Mouse (Mus musculus) limb, embryonic 11.5 days (tissue): Measurements from ENCODE around the gene Vps18. TPM values are rescaled to one million over a fixed set of nuclear protein-coding genes. Genes with fewer than 3 reads are reported as not detected.

Experiments used
- ATAC-seq: fragments of 200-750 bp; cut with Nextera tagmentation; 2 replicates; pipeline ENCODE4 v1.8.0; 2017; ENCODE audit warnings: low read depth; ENCODE audit not compliant: insufficient number of reproducible peaks, low FRiP score, low TSS enrichment
- DNase-seq: peaks from one replicate; pipeline ENCODE4 v3.0.0-alpha.2; 2015; ENCODE audit warnings: low spot score
- H3K27ac ChIP-seq: fragments of 300-500 bp; sonication (generic); replicated peaks from 2 replicates; pipeline ENCODE4 v1.5.1; 2014; ENCODE audit warnings: low read depth, mild to moderate bottlenecking, low read length
- H3K27me3 ChIP-seq: fragments of 300-500 bp; sonication (generic); 2 replicates; pipeline ENCODE4 v1.6.1; 2014; ENCODE audit warnings: mild to moderate bottlenecking, low read length, mixed read lengths; ENCODE audit not compliant: control insufficient read depth, insufficient read depth
- H3K36me3 ChIP-seq: fragments of 300-500 bp; sonication (generic); 2 replicates; pipeline ENCODE4 v1.6.1; 2014; ENCODE audit warnings: mild to moderate bottlenecking, low read length, moderate library complexity, mixed read lengths; ENCODE audit not compliant: control insufficient read depth, insufficient read depth
- H3K4me1 ChIP-seq: fragments of 300-500 bp; sonication (generic); 2 replicates; pipeline ENCODE4 v1.6.1; 2014; ENCODE audit warnings: low read length, mixed read lengths; ENCODE audit not compliant: control insufficient read depth, insufficient read depth
- H3K4me2 ChIP-seq: fragments of 300-500 bp; sonication (generic); 2 replicates; pipeline ENCODE4 v1.6.1; 2014; ENCODE audit warnings: low read depth, mild to moderate bottlenecking, moderate library complexity; ENCODE audit not compliant: severe bottlenecking
- H3K4me3 ChIP-seq: fragments of 300-500 bp; sonication (generic); 2 replicates; pipeline ENCODE4 v1.5.1; 2014; ENCODE audit warnings: low read depth, low read length
- H3K9ac ChIP-seq: fragments of 300-500 bp; sonication (generic); 2 replicates; pipeline ENCODE4 v1.6.1; 2014; ENCODE audit warnings: mild to moderate bottlenecking, low read length
- H3K9me3 ChIP-seq: fragments of 300-500 bp; sonication (generic); 2 replicates; pipeline ENCODE4 v1.6.1; 2016; ENCODE audit warnings: low read length; ENCODE audit not compliant: control insufficient read depth
- WGBS: fragments of 180-500 bp; shearing (Covaris S2); extraction: QIAGEN DNeasy Blood & Tissue Kit; methylation state at CpG from one replicate; pipeline ENCODE4 v1.1.7; 2014; 5-methylcytosine and 5-hydroxymethylcytosine counted together
- polyA plus RNA-seq: library from polyadenylated mRNA; unstranded; fragments of >200 nt; fragmentation: Nextera tagmentation; extraction: Ambion mirVana; gene quantifications from 2 replicates; pipeline ENCODE4 v1.2.1, GENCODE M21; 2014

Gene Vps18
- polyA plus RNA-seq, 1 experiment from 2014 or later = 12.1 TPM

DNA sequence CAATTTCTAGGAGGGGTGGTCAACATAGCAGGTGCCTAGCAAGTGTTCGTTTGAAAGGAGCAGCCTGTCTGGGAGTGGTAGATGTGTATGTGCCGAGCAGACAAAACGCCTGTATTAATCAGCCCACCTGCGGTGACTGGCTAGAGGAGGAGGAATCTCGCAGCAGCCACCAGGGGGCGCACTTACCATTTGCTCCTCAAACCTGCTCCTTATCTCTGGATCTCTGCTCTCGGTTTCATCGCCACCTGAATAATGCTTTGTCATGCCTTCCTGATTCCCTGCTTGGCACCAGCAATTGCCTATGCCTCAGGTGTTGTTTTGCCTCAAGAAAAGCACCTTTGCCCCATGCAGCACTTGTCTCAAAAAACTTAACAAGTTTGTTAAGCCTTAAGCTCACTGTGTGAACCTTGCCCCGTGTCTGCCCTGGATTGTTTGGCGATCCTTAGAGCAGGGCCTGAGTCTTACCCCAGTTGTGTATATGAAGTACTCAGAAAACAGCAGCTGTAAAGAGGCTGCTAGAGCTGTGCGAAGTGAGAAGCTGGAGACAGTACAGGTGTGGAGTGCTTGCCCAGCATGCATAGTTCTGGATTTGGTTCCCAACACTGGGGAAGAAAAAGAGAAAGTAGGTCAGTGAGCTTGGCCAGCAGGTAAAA is 37.6 kb upstream of the Vps18 start:
- no peak overlapping the region for H3K9ac ChIP-seq
- no peak overlapping the region for H3K4me3 ChIP-seq
- WGBS = 15% methylated on average over 11 of the region's 11 CpGs
- peak; percentile 52 for ATAC-seq
- peaks cover 7% of the 10 kb centered on the region; the same call in 1 of the 2 replicates for H3K27me3 ChIP-seq
- no peaks in the 10 kb centered on the region for H3K9me3 ChIP-seq
- no peaks in the 10 kb centered on the region for H3K36me3 ChIP-seq
- peak; percentile 93 for DNase-seq
- H3K4me1 ChIP-seq = 0 out of 2 replicates have a peak, but pooled peaks cover 2% of the 10 kb centered on the region
- H3K27ac ChIP-seq = no peak overlapping the region
- no peak overlapping the region for H3K4me2 ChIP-seq

DNA sequence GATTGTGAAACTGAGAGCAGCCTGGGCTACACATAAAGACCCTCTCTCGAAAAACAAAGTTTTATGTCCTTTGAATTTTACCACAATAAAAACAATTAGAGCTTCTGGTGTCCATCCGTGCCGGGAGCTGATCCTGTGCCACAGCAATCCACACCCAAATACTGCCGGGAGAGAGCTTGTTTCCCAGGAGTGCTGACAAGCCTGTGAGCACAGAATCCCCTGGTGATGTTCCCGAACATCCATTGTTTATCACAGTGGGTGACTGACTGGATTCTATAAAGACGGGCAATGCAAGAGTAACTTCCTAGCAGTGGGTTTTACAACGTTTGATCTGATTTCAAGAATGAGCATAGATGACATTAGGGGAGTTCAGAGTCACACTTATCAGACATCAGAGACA is 33.6 kb upstream of the Vps18 start:
- DNase-seq (no peak), ATAC-seq (no peak)
- H3K4me1 ChIP-seq = no peaks in the 10 kb centered on the region

GRCm38 (mm10) chr2:119260518-119260917 is 28.0 kb upstream of the Vps18 start:
- Histone ChIP-seq H3K27ac (no peak overlapping the region), H3K4me1 (peaks cover 6% of the 10 kb centered on the region), H3K36me3 (no peaks in the 10 kb centered on the region), H3K4me3 (no peak overlapping the region), H3K4me2 (no peak overlapping the region), H3K9me3 (no peaks in the 10 kb centered on the region), H3K9ac (no peak overlapping the region), H3K27me3 (0 out of 2 replicates have a peak, but pooled peaks cover under 1% of the 10 kb centered on the region)
- DNase-seq = no peak
- WGBS = 72% methylated on average over 1 of the region's 1 CpGs
- ATAC-seq = no peak

More for the DNA sequence above, 33.6 kb upstream of the Vps18 start:
- H3K36me3 ChIP-seq = no peaks in the 10 kb centered on the region
- peaks cover 7% of the 10 kb centered on the region; the same call in 1 of the 2 replicates for H3K27me3 ChIP-seq
- H3K9me3 ChIP-seq = no peaks in the 10 kb centered on the region
- H3K9ac ChIP-seq = no peak overlapping the region
- no peak overlapping the region for H3K27ac ChIP-seq
- no peak overlapping the region for H3K4me3 ChIP-seq
- H3K4me2 ChIP-seq = no peak overlapping the region
- WGBS = 27% methylated on average over 7 of the region's 7 CpGs

GRCm38 (mm10) chr2:119261326-119261725 is 27.2 kb upstream of the Vps18 start:
- Histone ChIP-seq H3K27me3 (no peaks in the 10 kb centered on the region), H3K4me2 (no peak overlapping the region), H3K9ac (no peak overlapping the region), H3K4me1 (peaks cover 6% of the 10 kb centered on the region), H3K9me3 (no peaks in the 10 kb centered on the region), H3K36me3 (no peaks in the 10 kb centered on the region), H3K27ac (no peak overlapping the region), H3K4me3 (no peak overlapping the region)
- WGBS = 73% methylated on average over 2 of the region's 2 CpGs
- no peak for DNase-seq
- no peak for ATAC-seq

DNA sequence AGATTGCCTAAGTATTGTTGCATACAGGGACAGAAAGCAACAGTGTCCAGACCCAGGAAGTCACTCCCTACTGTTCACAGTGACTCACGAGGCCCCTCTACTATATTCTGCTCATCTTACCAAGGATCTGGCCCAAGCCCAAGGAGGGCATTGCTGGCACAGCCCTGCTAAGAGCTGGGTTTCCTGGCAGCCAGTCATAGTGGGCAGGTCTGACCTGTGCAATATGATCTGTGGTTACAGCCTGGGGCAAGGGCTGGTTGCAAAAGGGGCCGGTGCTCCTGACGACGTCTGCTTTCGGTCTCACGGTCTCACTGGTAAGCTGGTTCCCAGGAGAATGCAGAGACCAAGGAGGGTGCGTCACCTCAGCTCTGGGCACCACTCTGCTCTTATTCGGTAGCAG is 25.6 kb upstream of the Vps18 start:
- H3K27ac ChIP-seq = 0 out of 2 replicates have a peak overlapping the region, but pooled peaks have one; percentile 18
- H3K4me2 ChIP-seq = no peak overlapping the region
- WGBS = 23% methylated on average over 8 of the region's 8 CpGs

GRCm38 (mm10) chr2:119263813-119264212 is 24.7 kb upstream of the Vps18 start:
- Histone ChIP-seq H3K4me2 (no peak overlapping the region), H3K27ac (no peak overlapping the region), H3K4me1 (peaks cover 6% of the 10 kb centered on the region), H3K36me3 (no peaks in the 10 kb centered on the region), H3K4me3 (no peak overlapping the region), H3K9me3 (no peaks in the 10 kb centered on the region), H3K27me3 (no peaks in the 10 kb centered on the region), H3K9ac (no peak overlapping the region)
- no peak for ATAC-seq
- WGBS = 84% methylated on average over 5 of the region's 5 CpGs
- DNase-seq = no peak

More for the DNA sequence above, 25.6 kb upstream of the Vps18 start:
- Histone ChIP-seq H3K4me1 (peaks cover 6% of the 10 kb centered on the region), H3K9me3 (no peaks in the 10 kb centered on the region), H3K27me3 (no peaks in the 10 kb centered on the region), H3K36me3 (no peaks in the 10 kb centered on the region), H3K9ac (0 out of 2 replicates have a peak overlapping the region, but pooled peaks have one; percentile 34), H3K4me3 (no peak overlapping the region)
- ATAC-seq = no peak
- DNase-seq = no peak

DNA sequence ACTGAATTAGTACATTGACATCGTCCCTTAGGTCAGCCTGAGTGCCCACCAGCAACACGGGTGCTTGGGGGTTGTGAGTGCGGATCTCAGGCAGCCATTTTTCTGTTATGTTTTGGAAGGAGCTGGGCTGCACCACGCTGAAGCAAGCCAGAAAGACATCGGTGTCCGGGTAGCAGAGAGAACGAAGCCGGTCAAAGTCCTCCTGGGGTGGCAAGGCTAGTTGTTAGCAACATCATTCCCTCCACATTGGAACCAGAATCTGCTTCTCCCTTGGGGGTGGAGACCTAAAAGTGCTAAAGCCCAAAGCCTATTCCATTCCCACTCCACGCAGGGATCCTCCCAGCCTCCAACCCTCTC is 18.3 kb upstream of the Vps18 start:
- Histone ChIP-seq H3K4me1 (0 out of 2 replicates have a peak, but pooled peaks cover 3% of the 10 kb centered on the region), H3K4me2 (peak overlapping the region; percentile 97), H3K9ac (no peak overlapping the region), H3K9me3 (no peaks in the 10 kb centered on the region), H3K27ac (no peak overlapping the region), H3K4me3 (peak overlapping the region; percentile 60; the same call in 1 of the 2 replicates), H3K27me3 (peaks cover 5% of the 10 kb centered on the region; the same call in 1 of the 2 replicates), H3K36me3 (no peaks in the 10 kb centered on the region)
- 49% methylated on average over 9 of the region's 9 CpGs for WGBS
- no peak for DNase-seq
- ATAC-seq = no peak

DNA sequence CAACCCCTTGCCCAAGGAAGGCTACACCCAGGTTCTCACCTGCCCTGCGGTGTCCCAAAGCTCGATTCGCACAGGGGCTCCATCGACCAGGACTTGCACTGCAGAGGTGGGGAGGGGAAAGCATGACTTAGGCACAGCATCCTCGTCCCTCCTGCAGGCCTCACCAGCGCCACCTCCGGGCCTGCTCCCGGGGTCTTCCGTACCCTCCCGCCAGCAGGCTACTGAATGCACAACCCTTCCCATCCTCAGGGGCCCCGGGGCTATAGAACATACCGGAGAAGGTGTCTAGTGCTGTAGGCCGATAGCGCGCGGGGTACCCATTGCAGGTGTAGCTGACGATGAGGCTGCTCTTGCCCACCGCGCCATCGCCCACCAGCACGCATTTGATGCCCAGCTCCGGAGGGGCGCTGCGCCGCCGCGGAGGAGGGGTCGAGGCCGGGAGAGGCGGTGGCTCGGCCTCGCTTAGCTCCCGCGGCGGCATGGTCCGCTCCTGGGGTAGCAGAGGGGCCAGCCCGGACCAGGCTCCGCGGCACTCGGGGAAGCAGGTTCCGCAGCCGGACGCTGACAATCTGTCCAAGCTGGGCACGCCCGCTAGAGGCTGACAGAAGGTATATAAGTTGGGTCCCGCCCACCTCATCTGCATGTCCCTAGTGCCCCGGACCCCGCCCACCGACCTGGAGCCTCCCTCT is 17.8 kb upstream of the Vps18 start, which contains the start of gene Rhov:
TSS of gene Rhov (minus strand) at position 630 of the 689 bp plus-strand sequence.
- Histone ChIP-seq H3K9ac (peak within 1 kb of the TSS; percentile 55), H3K27ac (no peak within 1 kb of the TSS)
- under 1% methylated on average over 49 of the region's 49 CpGs for WGBS

More for the DNA sequence above, 17.8 kb upstream of the Vps18 start, which contains the start of gene Rhov:
- ATAC-seq = peak; percentile 80
- DNase-seq = peak; percentile 76
- H3K9me3 ChIP-seq = no peaks in the 10 kb centered on the region
- H3K4me3 ChIP-seq = peak within 1 kb of the TSS; percentile 60
- H3K4me1 ChIP-seq = 0 out of 2 replicates have a peak, but pooled peaks cover 3% of the 10 kb centered on the region
- peaks cover 5% of the 10 kb centered on the region; the same call in 1 of the 2 replicates for H3K27me3 ChIP-seq
- peak within 1 kb of the TSS; percentile 97 for H3K4me2 ChIP-seq
- no peaks in the 10 kb centered on the region for H3K36me3 ChIP-seq
